Mouse (Mus musculus): ENCODE data around the gene Rint1. TPM values are rescaled to one million over a fixed set of nuclear protein-coding genes. Genes with fewer than 3 reads are reported as not detected.

Gene Rint1
- polyA plus RNA-seq, 1 experiment, result 8.3 TPM

- Histone ChIP-seq H3K79me2 (ENCODE audit: control insufficient read depth, insufficient read depth) (no peaks in the 10 kb centered on the region), H3K27me3 (ENCODE audit: control insufficient read depth, insufficient read depth, insufficient read length) (no peaks in the 10 kb centered on the region), H3K4me2 (ENCODE audit: low read depth) (no peak overlapping the region), H3K4me3 (no peak overlapping the region), H3K36me3 (ENCODE audit: control insufficient read depth, insufficient read depth) (no peaks in the 10 kb centered on the region), H3ac (ENCODE audit: control insufficient read depth, insufficient read length) (no peak overlapping the region)
- TF ChIP-seq SRF (IDR thresholded peaks at IDR 0.05; ENCODE audit: control insufficient read depth, insufficient read length, low read depth), result no peak
- no peak for TF ChIP-seq USF1 (IDR thresholded peaks at IDR 0.05; ENCODE audit: low read depth)
- TF ChIP-seq E2F4 (IDR thresholded peaks at IDR 0.05; ENCODE audit: insufficient read depth), result no peak
- no peak for TF ChIP-seq TCF3 (IDR thresholded peaks at IDR 0.05; ENCODE audit: insufficient read length, low read depth)
- TF ChIP-seq TCF12 (IDR thresholded peaks at IDR 0.05; ENCODE audit: insufficient read depth, poor library complexity, severe bottlenecking), result no peak
- no peak for TF ChIP-seq POLR2A (IDR thresholded peaks at IDR 0.05; ENCODE audit: insufficient read length, low read depth)
- TF ChIP-seq CEBPB (IDR thresholded peaks at IDR 0.05; ENCODE audit: insufficient read depth, poor library complexity, severe bottlenecking), result no peak
- TF ChIP-seq MYOD1 (IDR thresholded peaks at IDR 0.05; ENCODE audit: control insufficient read depth in 1 of 3, insufficient read length in 2 of 3, low read depth in 2 of 3), result no peak
- no peak for TF ChIP-seq POLR2AphosphoS2 (IDR thresholded peaks at IDR 0.05; ENCODE audit: insufficient read length, low read depth)
- TF ChIP-seq MAX (IDR thresholded peaks at IDR 0.05; ENCODE audit: low read depth), result no peak
- TF ChIP-seq REST (IDR thresholded peaks at IDR 0.05; ENCODE audit: insufficient read depth, insufficient read length), result no peak
- TF ChIP-seq MYOG (IDR thresholded peaks at IDR 0.05; ENCODE audit: control insufficient read depth in 1 of 3, insufficient read depth in 1 of 3, insufficient read length in 2 of 3, low read depth in 2 of 3), result no peak
Measured at GRCm38 (mm10) chr5:23756368-23756767, 31.1 kb upstream of the Rint1 start.

GRCm38 (mm10) chr5:23758633-23759032 lies 28.9 kb upstream of the Rint1 start:
- no peak overlapping the region for H3K4me3 ChIP-seq
- H3K4me2 ChIP-seq (ENCODE audit: low read depth), result no peak overlapping the region
- TF ChIP-seq SRF (IDR thresholded peaks at IDR 0.05; ENCODE audit: control insufficient read depth, insufficient read length, low read depth) (no peak), MAX (IDR thresholded peaks at IDR 0.05; ENCODE audit: low read depth) (no peak), POLR2A (IDR thresholded peaks at IDR 0.05; ENCODE audit: insufficient read length, low read depth) (no peak), E2F4 (IDR thresholded peaks at IDR 0.05; ENCODE audit: insufficient read depth) (no peak)
- no peaks in the 10 kb centered on the region for H3K79me2 ChIP-seq (ENCODE audit: control insufficient read depth, insufficient read depth)
- H3K27me3 ChIP-seq (ENCODE audit: control insufficient read depth, insufficient read depth, insufficient read length), result no peaks in the 10 kb centered on the region
- H3K36me3 ChIP-seq (ENCODE audit: control insufficient read depth, insufficient read depth), result no peaks in the 10 kb centered on the region
- no peak overlapping the region for H3ac ChIP-seq (ENCODE audit: control insufficient read depth, insufficient read length)

GRCm38 (mm10) chr5:23762531-23762930 lies 25.0 kb upstream of the Rint1 start:
- no peak overlapping the region for H3ac ChIP-seq (ENCODE audit: control insufficient read depth, insufficient read length)
- no peaks in the 10 kb centered on the region for H3K27me3 ChIP-seq (ENCODE audit: control insufficient read depth, insufficient read depth, insufficient read length)
- no peak for TF ChIP-seq MAX (IDR thresholded peaks at IDR 0.05; ENCODE audit: low read depth)
- TF ChIP-seq CEBPB (IDR thresholded peaks at IDR 0.05; ENCODE audit: insufficient read depth, poor library complexity, severe bottlenecking), result no peak
- TF ChIP-seq MYOG (IDR thresholded peaks at IDR 0.05; ENCODE audit: control insufficient read depth in 1 of 3, insufficient read depth in 1 of 3, insufficient read length in 2 of 3, low read depth in 2 of 3), result no peak
- TF ChIP-seq POLR2A (IDR thresholded peaks at IDR 0.05; ENCODE audit: insufficient read length, low read depth), result no peak
- no peak for TF ChIP-seq TCF12 (IDR thresholded peaks at IDR 0.05; ENCODE audit: insufficient read depth, poor library complexity, severe bottlenecking)
- no peak for TF ChIP-seq TCF3 (IDR thresholded peaks at IDR 0.05; ENCODE audit: insufficient read length, low read depth)
- TF ChIP-seq MYOD1 (IDR thresholded peaks at IDR 0.05; ENCODE audit: control insufficient read depth in 1 of 3, insufficient read length in 2 of 3, low read depth in 2 of 3), result no peak
- TF ChIP-seq E2F4 (IDR thresholded peaks at IDR 0.05; ENCODE audit: insufficient read depth), result no peak
- no peaks in the 10 kb centered on the region for H3K79me2 ChIP-seq (ENCODE audit: control insufficient read depth, insufficient read depth)
- H3K4me2 ChIP-seq (ENCODE audit: low read depth), result no peak overlapping the region
- H3K36me3 ChIP-seq (ENCODE audit: control insufficient read depth, insufficient read depth), result peaks cover 11% of the 10 kb centered on the region
- H3K4me3 ChIP-seq, result no peak overlapping the region

- peaks cover 15% of the 10 kb centered on the region for H3K36me3 ChIP-seq (ENCODE audit: control insufficient read depth, insufficient read depth)
- no peak overlapping the region for H3K4me2 ChIP-seq (ENCODE audit: low read depth)
- no peaks in the 10 kb centered on the region for H3K79me2 ChIP-seq (ENCODE audit: control insufficient read depth, insufficient read depth)
Measured at GRCm38 (mm10) chr5:23764557-23764956, 23.0 kb upstream of the Rint1 start.

GRCm38 (mm10) chr5:23771105-23771504 lies 16.4 kb upstream of the Rint1 start:
- no peak overlapping the region for H3K4me2 ChIP-seq (ENCODE audit: low read depth)
- no peak for TF ChIP-seq TCF12 (IDR thresholded peaks at IDR 0.05; ENCODE audit: insufficient read depth, poor library complexity, severe bottlenecking)
- TF ChIP-seq POLR2AphosphoS2 (IDR thresholded peaks at IDR 0.05; ENCODE audit: insufficient read length, low read depth), result no peak
- TF ChIP-seq E2F4 (IDR thresholded peaks at IDR 0.05; ENCODE audit: insufficient read depth), result no peak
- TF ChIP-seq MYOD1 (IDR thresholded peaks at IDR 0.05; ENCODE audit: control insufficient read depth in 1 of 3, insufficient read length in 2 of 3, low read depth in 2 of 3), result no peak
- no peak for TF ChIP-seq USF1 (IDR thresholded peaks at IDR 0.05; ENCODE audit: low read depth)
- TF ChIP-seq REST (IDR thresholded peaks at IDR 0.05; ENCODE audit: insufficient read depth, insufficient read length), result no peak
- TF ChIP-seq CEBPB (IDR thresholded peaks at IDR 0.05; ENCODE audit: insufficient read depth, poor library complexity, severe bottlenecking), result no peak
- no peak for TF ChIP-seq TCF3 (IDR thresholded peaks at IDR 0.05; ENCODE audit: insufficient read length, low read depth)
- TF ChIP-seq MAX (IDR thresholded peaks at IDR 0.05; ENCODE audit: low read depth), result no peak
- no peak for TF ChIP-seq POLR2A (IDR thresholded peaks at IDR 0.05; ENCODE audit: insufficient read length, low read depth)
- no peak overlapping the region for H3ac ChIP-seq (ENCODE audit: control insufficient read depth, insufficient read length)
- no peaks in the 10 kb centered on the region for H3K27me3 ChIP-seq (ENCODE audit: control insufficient read depth, insufficient read depth, insufficient read length)
- H3K36me3 ChIP-seq (ENCODE audit: control insufficient read depth, insufficient read depth), result peaks cover 14% of the 10 kb centered on the region
- no peak overlapping the region for H3K4me3 ChIP-seq
- H3K79me2 ChIP-seq (ENCODE audit: control insufficient read depth, insufficient read depth), result no peaks in the 10 kb centered on the region

More at GRCm38 (mm10) chr5:23764557-23764956, 23.0 kb upstream of the Rint1 start:
- no peak overlapping the region for H3K4me3 ChIP-seq
- TF ChIP-seq TCF12 (IDR thresholded peaks at IDR 0.05; ENCODE audit: insufficient read depth, poor library complexity, severe bottlenecking) (no peak), MYOG (IDR thresholded peaks at IDR 0.05; ENCODE audit: control insufficient read depth in 1 of 3, insufficient read depth in 1 of 3, insufficient read length in 2 of 3, low read depth in 2 of 3) (no peak), SRF (IDR thresholded peaks at IDR 0.05; ENCODE audit: control insufficient read depth, insufficient read length, low read depth) (no peak), E2F4 (IDR thresholded peaks at IDR 0.05; ENCODE audit: insufficient read depth) (no peak), MAX (IDR thresholded peaks at IDR 0.05; ENCODE audit: low read depth) (no peak), TCF3 (IDR thresholded peaks at IDR 0.05; ENCODE audit: insufficient read length, low read depth) (no peak)
- no peaks in the 10 kb centered on the region for H3K27me3 ChIP-seq (ENCODE audit: control insufficient read depth, insufficient read depth, insufficient read length)
- H3ac ChIP-seq (ENCODE audit: control insufficient read depth, insufficient read length), result no peak overlapping the region

Measured in myocyte (in vitro differentiated cells).